Mouse (Mus musculus) heart, postnatal 0 days (tissue): ENCODE data around the gene Slc4a10.

Source experiments
- CTCF ChIP-seq: IDR thresholded peaks from 2 replicates; pipeline ENCODE4 v1.5.1; 2016; ENCODE audit warnings: antibody characterized with exemption, control low read depth, low read depth
- EP300 ChIP-seq: IDR thresholded peaks from 2 replicates; pipeline ENCODE4 v1.6.1; 2016; ENCODE audit warnings: antibody characterized with exemption, low read depth

DNA sequence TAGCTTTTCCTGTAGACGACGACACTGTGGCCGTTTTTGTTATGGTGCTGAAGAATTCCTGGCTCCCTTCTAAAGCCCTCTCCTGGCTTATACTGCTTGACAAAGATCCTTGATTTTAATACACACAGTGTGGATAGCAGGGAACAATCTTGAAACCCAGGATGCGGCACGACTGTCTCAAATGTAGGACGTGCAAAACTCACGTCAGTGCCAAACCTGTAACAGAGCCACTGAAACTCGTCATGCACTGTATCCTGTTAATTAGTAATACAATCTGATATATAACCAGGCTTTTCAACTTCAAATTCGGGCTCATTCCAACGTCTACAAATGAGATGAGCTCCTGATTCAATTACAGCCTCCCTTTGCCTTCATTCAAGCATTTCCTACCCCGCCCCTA, 327.4 kb downstream of the Slc4a10 start:
- TF ChIP-seq CTCF (no peak), EP300 (no peak)
